Mouse (Mus musculus): Measurements from ENCODE around the gene Thra.
A peak's percentile ranks its signal among the peaks of the same experiment; 100 is the strongest.

Thra gene

GRCm38 (mm10) chr11:98764746-98765145 is 24.3 kb downstream of the Thra start:
- no peak for DNase-seq (ENCODE audit: low read depth, low spot score)

- DNase-seq (ENCODE audit: low read depth, low spot score): no peak
Measured at GRCm38 (mm10) chr11:98765421-98766309, 25.2 kb downstream of the Thra start.

GRCm38 (mm10) chr11:98766346-98766745 is 25.9 kb downstream of the Thra start:
- DNase-seq (ENCODE audit: low read depth, low spot score): no peak

GRCm38 (mm10) chr11:98766816-98767215 is 26.4 kb downstream of the Thra start:
- no peak for DNase-seq (ENCODE audit: low read depth, low spot score)

- DNase-seq (ENCODE audit: low read depth, low spot score): no peak
Measured at GRCm38 (mm10) chr11:98767276-98767675, 26.8 kb downstream of the Thra start.

GRCm38 (mm10) chr11:98767713-98768112 is 27.3 kb downstream of the Thra start:
- no peak for DNase-seq (ENCODE audit: low read depth, low spot score)

- no peak for DNase-seq (ENCODE audit: low read depth, low spot score)
Measured at GRCm38 (mm10) chr11:98768127-98769006, 27.9 kb downstream of the Thra start.

GRCm38 (mm10) chr11:98769007-98769954 is 28.8 kb downstream of the Thra start:
- DNase-seq (ENCODE audit: low read depth, low spot score): no peak

GRCm38 (mm10) chr11:98770096-98770975 is 29.9 kb downstream of the Thra start:
- no peak for DNase-seq (ENCODE audit: low read depth, low spot score)

- DNase-seq (ENCODE audit: low read depth, low spot score): no peak
Measured at GRCm38 (mm10) chr11:98771131-98771530, 30.7 kb downstream of the Thra start.

GRCm38 (mm10) chr11:98771844-98772525 is 31.5 kb downstream of the Thra start:
- no peak for DNase-seq (ENCODE audit: low read depth, low spot score)

- no peak for DNase-seq (ENCODE audit: low read depth, low spot score)
Measured at GRCm38 (mm10) chr11:98772667-98773171, 32.3 kb downstream of the Thra start.

GRCm38 (mm10) chr11:98773635-98774295 is 33.3 kb downstream of the Thra start:
- DNase-seq (ENCODE audit: low read depth, low spot score): peak; percentile 99

- DNase-seq (ENCODE audit: low read depth, low spot score): no peak
Measured at GRCm38 (mm10) chr11:98774582-98775347, 34.3 kb downstream of the Thra start, which contains the start of gene Nr1d1. TSS of gene Nr1d1 (minus strand) at chr11:98775333.

- DNase-seq (ENCODE audit: low read depth, low spot score): peak; percentile 97
Measured at GRCm38 (mm10) chr11:98775348-98776051, 35.1 kb downstream of the Thra start.

- no peak for DNase-seq (ENCODE audit: low read depth, low spot score)
Measured at GRCm38 (mm10) chr11:98776052-98776764, 35.8 kb downstream of the Thra start.

Data from telencephalon, adult 2 months (tissue).